Mouse (Mus musculus) forebrain, embryonic 13.5 days (tissue): ENCODE results near the gene Mpv17l. TPM values are rescaled to one million over a fixed set of nuclear protein-coding genes. Genes with fewer than 3 reads are reported as not detected.
"Not testable (repeated sequence)": the region's sequence is repeated elsewhere in the genome, so short reads cannot be mapped to it uniquely, and the experiment has no call there.

Experiments
- ATAC-seq: fragments of 200-750 bp; cut with Nextera tagmentation; 2 replicates; pipeline ENCODE4 v1.8.0; 2017
- H3K27ac ChIP-seq: fragments of 300-500 bp; sonication (generic); 2 replicates; pipeline ENCODE4 v1.5.1; 2015; ENCODE audit warnings: inconsistent platforms, mild to moderate bottlenecking, moderate library complexity
- H3K27me3 ChIP-seq: fragments of 300-500 bp; sonication (generic); 2 replicates; pipeline ENCODE4 v1.6.1; 2015; ENCODE audit warnings: mild to moderate bottlenecking, inconsistent platforms
- H3K36me3 ChIP-seq: fragments of 300-500 bp; sonication (generic); 2 replicates; pipeline ENCODE4 v1.6.1; 2015; ENCODE audit warnings: mild to moderate bottlenecking, inconsistent platforms; ENCODE audit not compliant: poor library complexity, severe bottlenecking
- H3K4me1 ChIP-seq: fragments of 300-500 bp; sonication (generic); 2 replicates; pipeline ENCODE4 v1.6.1; 2015; ENCODE audit warnings: inconsistent platforms
- H3K4me2 ChIP-seq: fragments of 300-500 bp; sonication (generic); 2 replicates; pipeline ENCODE4 v1.6.1; 2015; ENCODE audit warnings: inconsistent platforms, mild to moderate bottlenecking, moderate library complexity
- H3K4me3 ChIP-seq: fragments of 300-500 bp; sonication (generic); 2 replicates; pipeline ENCODE4 v1.5.1; 2015; ENCODE audit warnings: mild to moderate bottlenecking, inconsistent platforms
- H3K9ac ChIP-seq: fragments of 300-500 bp; sonication (generic); 2 replicates; pipeline ENCODE4 v1.6.1; 2015; ENCODE audit warnings: mild to moderate bottlenecking, inconsistent platforms
- H3K9me3 ChIP-seq: fragments of 300-500 bp; sonication (generic); replicated peaks from 2 replicates; pipeline ENCODE4 v1.6.1; 2016; ENCODE audit warnings: inconsistent platforms
- WGBS: fragments of 180-500 bp; shearing (Covaris S2); methylation state at CpG from one replicate; pipeline ENCODE4 v1.1.7; 2015; 5-methylcytosine and 5-hydroxymethylcytosine counted together
- polyA plus RNA-seq: library from polyadenylated mRNA; unstranded; fragments of >200 nt; fragmentation: Nextera tagmentation; extraction: Ambion mirVana; gene quantifications from 2 replicates; pipeline ENCODE4 v1.2.1, GENCODE M21; 2015

Mpv17l gene
- polyA plus RNA-seq, 1 experiment from 2014 or later = 5.4 TPM

- no peak for ATAC-seq
- Histone ChIP-seq H3K36me3 (no peaks in the 10 kb centered on the region), H3K4me2 (no peak overlapping the region), H3K4me1 (peaks cover 1% of the 10 kb centered on the region), H3K27me3 (no peaks in the 10 kb centered on the region), H3K9ac (no peak overlapping the region), H3K9me3 (no peaks in the 10 kb centered on the region), H3K27ac (no peak overlapping the region), H3K4me3 (no peak overlapping the region)
- 84% methylated on average over 3 of the region's 3 CpGs for WGBS
Observed at GRCm38 (mm10) chr16:13896357-13896756, 6.6 kb upstream of the Mpv17l start.

- Histone ChIP-seq H3K9me3 (no peaks in the 10 kb centered on the region), H3K27me3 (no peaks in the 10 kb centered on the region), H3K27ac (no peak overlapping the region), H3K36me3 (no peaks in the 10 kb centered on the region), H3K4me1 (peaks cover 17% of the 10 kb centered on the region), H3K9ac (no peak overlapping the region), H3K4me3 (no peak overlapping the region), H3K4me2 (no peak overlapping the region)
- ATAC-seq = no peak
- 73% methylated on average over 2 of the region's 2 CpGs for WGBS
Observed at GRCm38 (mm10) chr16:13898981-13899380, 4.0 kb upstream of the Mpv17l start.

GRCm38 (mm10) chr16:13902397-13902831, 547 bp upstream of the Mpv17l start:
- H3K4me3 ChIP-seq = peak overlapping the region; percentile 89
- H3K4me2 ChIP-seq = peak overlapping the region; percentile 83
- H3K27ac ChIP-seq = peak overlapping the region; percentile 84
- no peaks in the 10 kb centered on the region for H3K9me3 ChIP-seq
- H3K36me3 ChIP-seq = no peaks in the 10 kb centered on the region
- WGBS = under 1% methylated on average over 30 of the region's 30 CpGs
- ATAC-seq = no peak
- peak overlapping the region; percentile 86 for H3K9ac ChIP-seq
- no peaks in the 10 kb centered on the region for H3K27me3 ChIP-seq
- peaks cover 19% of the 10 kb centered on the region for H3K4me1 ChIP-seq

- Histone ChIP-seq H3K4me3 (peak overlapping the region; percentile 89), H3K9me3 (no peaks in the 10 kb centered on the region), H3K27ac (peak overlapping the region; percentile 84), H3K27me3 (no peaks in the 10 kb centered on the region), H3K4me2 (peak overlapping the region; percentile 83), H3K4me1 (peaks cover 19% of the 10 kb centered on the region), H3K36me3 (no peaks in the 10 kb centered on the region), H3K9ac (peak overlapping the region; percentile 86)
- peak; percentile 89 for ATAC-seq
- WGBS = 7% methylated on average over 8 of the region's 8 CpGs
Observed at GRCm38 (mm10) chr16:13903488-13903887, 527 bp downstream of the Mpv17l start.

- no peak for ATAC-seq
- Histone ChIP-seq H3K9me3 (no peaks in the 10 kb centered on the region), H3K27ac (no peak overlapping the region), H3K27me3 (no peaks in the 10 kb centered on the region), H3K4me1 (peaks cover 8% of the 10 kb centered on the region), H3K9ac (no peak overlapping the region), H3K4me2 (no peak overlapping the region), H3K36me3 (no peaks in the 10 kb centered on the region), H3K4me3 (no peak overlapping the region)
- WGBS = 83% methylated on average over 3 of the region's 3 CpGs
Observed at GRCm38 (mm10) chr16:13907297-13907696, 4.3 kb downstream of the Mpv17l start.

- no peak overlapping the region for H3K9ac ChIP-seq
- no peaks in the 10 kb centered on the region for H3K36me3 ChIP-seq
- ATAC-seq = no peak
- no peak overlapping the region for H3K27ac ChIP-seq
- no peaks in the 10 kb centered on the region for H3K27me3 ChIP-seq
- no peaks in the 10 kb centered on the region for H3K9me3 ChIP-seq
- no peak overlapping the region for H3K4me2 ChIP-seq
- H3K4me3 ChIP-seq = no peak overlapping the region
- no peaks in the 10 kb centered on the region for H3K4me1 ChIP-seq
- 94% methylated on average over 5 of the region's 5 CpGs for WGBS
Observed at GRCm38 (mm10) chr16:13920093-13920492, 17.1 kb downstream of the Mpv17l start.

GRCm38 (mm10) chr16:13921063-13921462, 18.1 kb downstream of the Mpv17l start:
- no peak overlapping the region for H3K4me2 ChIP-seq
- no peak for ATAC-seq
- WGBS = 83% methylated on average over 6 of the region's 6 CpGs

GRCm38 (mm10) chr16:13921781-13922180, 18.8 kb downstream of the Mpv17l start:
- Histone ChIP-seq H3K4me3 (no peak overlapping the region), H3K36me3 (no peaks in the 10 kb centered on the region), H3K27ac (no peak overlapping the region), H3K9ac (no peak overlapping the region), H3K9me3 (no peaks in the 10 kb centered on the region), H3K4me1 (no peaks in the 10 kb centered on the region), H3K27me3 (no peaks in the 10 kb centered on the region), H3K4me2 (no peak overlapping the region)
- WGBS = 96% methylated on average over 7 of the region's 7 CpGs
- ATAC-seq = no peak

More at GRCm38 (mm10) chr16:13921063-13921462, 18.1 kb downstream of the Mpv17l start:
- H3K36me3 ChIP-seq = no peaks in the 10 kb centered on the region
- H3K27ac ChIP-seq = no peak overlapping the region
- H3K4me1 ChIP-seq = no peaks in the 10 kb centered on the region
- H3K27me3 ChIP-seq = no peaks in the 10 kb centered on the region
- H3K4me3 ChIP-seq = no peak overlapping the region
- H3K9me3 ChIP-seq = no peaks in the 10 kb centered on the region
- H3K9ac ChIP-seq = no peak overlapping the region

GRCm38 (mm10) chr16:13922499-13922898, 19.5 kb downstream of the Mpv17l start:
- H3K9ac ChIP-seq, H3K36me3 ChIP-seq, H3K4me3 ChIP-seq, H3K4me1 ChIP-seq, H3K9me3 ChIP-seq, ATAC-seq, H3K4me2 ChIP-seq, H3K27me3 ChIP-seq, H3K27ac ChIP-seq: not testable (repeated sequence)
- WGBS = 91% methylated on average over 3 of the region's 3 CpGs

GRCm38 (mm10) chr16:13922966-13923365, 20.0 kb downstream of the Mpv17l start:
- 98% methylated on average over 5 of the region's 5 CpGs for WGBS
- H3K27ac ChIP-seq, H3K9me3 ChIP-seq, H3K4me2 ChIP-seq, ATAC-seq, H3K4me3 ChIP-seq, H3K27me3 ChIP-seq, H3K9ac ChIP-seq, H3K36me3 ChIP-seq, H3K4me1 ChIP-seq: not testable (repeated sequence)

- Histone ChIP-seq H3K27ac (no peak overlapping the region), H3K4me1 (no peaks in the 10 kb centered on the region), H3K4me3 (no peak overlapping the region), H3K36me3 (no peaks in the 10 kb centered on the region), H3K27me3 (no peaks in the 10 kb centered on the region), H3K9ac (no peak overlapping the region), H3K4me2 (no peak overlapping the region), H3K9me3 (no peaks in the 10 kb centered on the region)
- WGBS = 93% methylated on average over 4 of the region's 4 CpGs
- no peak for ATAC-seq
Observed at GRCm38 (mm10) chr16:13927456-13928075, 24.6 kb downstream of the Mpv17l start.

- no peaks in the 10 kb centered on the region for H3K9me3 ChIP-seq
- peak overlapping the region; percentile 61 for H3K4me3 ChIP-seq
- H3K9ac ChIP-seq = peak overlapping the region; percentile 74
- H3K27me3 ChIP-seq = peaks cover 15% of the 10 kb centered on the region; the same call in 1 of the 2 replicates
- H3K27ac ChIP-seq = no peak overlapping the region
- 0 out of 2 replicates have a peak, but pooled peaks cover 9% of the 10 kb centered on the region for H3K4me1 ChIP-seq
- WGBS = 4% methylated on average over 28 of the region's 28 CpGs
- H3K4me2 ChIP-seq = peak overlapping the region; percentile 97
- ATAC-seq = peak; percentile 99
- H3K36me3 ChIP-seq = no peaks in the 10 kb centered on the region
Observed at GRCm38 (mm10) chr16:13940139-13940846, 37.3 kb downstream of the Mpv17l start.
